Mouse (Mus musculus) forelimb bud, embryonic 11.5 days (tissue): ENCODE data around the gene Arl8a.
A peak's percentile ranks its signal among the peaks of the same experiment; 100 is the strongest.
"Not testable (repeated sequence)": the region's sequence is repeated elsewhere in the genome, so short reads cannot be mapped to it uniquely, and the experiment has no call there.

Source experiments
- DNase-seq: peaks from one replicate; pipeline ENCODE4 v3.0.0-alpha.2; 2012; ENCODE audit warnings: low read depth, low spot score

The Arl8a gene

GRCm38 (mm10) chr1:135169556-135170224, 23.1 kb downstream of the Arl8a start:
- DNase-seq = no peak

- no peak for DNase-seq
Measured at GRCm38 (mm10) chr1:135170299-135170698, 23.7 kb downstream of the Arl8a start.

GRCm38 (mm10) chr1:135171202-135171601, 24.6 kb downstream of the Arl8a start:
- no peak for DNase-seq

- DNase-seq = peak; percentile 68
Measured at GRCm38 (mm10) chr1:135171984-135172383, 25.4 kb downstream of the Arl8a start.

GRCm38 (mm10) chr1:135173311-135173710, 26.7 kb downstream of the Arl8a start:
- DNase-seq = no peak

GRCm38 (mm10) chr1:135175176-135175575, 28.6 kb downstream of the Arl8a start:
- no peak for DNase-seq

GRCm38 (mm10) chr1:135177724-135178123, 31.1 kb downstream of the Arl8a start:
- DNase-seq = no peak

- no peak for DNase-seq
Measured at GRCm38 (mm10) chr1:135178863-135179262, 32.2 kb downstream of the Arl8a start.

- DNase-seq = no peak
Measured at GRCm38 (mm10) chr1:135180830-135181229, 34.2 kb downstream of the Arl8a start.

- no peak for DNase-seq
Measured at GRCm38 (mm10) chr1:135181275-135181674, 34.7 kb downstream of the Arl8a start.

- no peak for DNase-seq
Measured at GRCm38 (mm10) chr1:135181880-135182623, 35.4 kb downstream of the Arl8a start.

GRCm38 (mm10) chr1:135182975-135183374, 36.4 kb downstream of the Arl8a start:
- DNase-seq = no peak

- DNase-seq = no peak
Measured at GRCm38 (mm10) chr1:135183448-135183847, 36.8 kb downstream of the Arl8a start.

- no peak for DNase-seq
Measured at GRCm38 (mm10) chr1:135183941-135184570, 37.4 kb downstream of the Arl8a start.

- DNase-seq = no peak
Measured at GRCm38 (mm10) chr1:135185936-135186335, 39.3 kb downstream of the Arl8a start.

GRCm38 (mm10) chr1:135186427-135186826, 39.8 kb downstream of the Arl8a start:
- no peak for DNase-seq

GRCm38 (mm10) chr1:135187016-135187415, 40.4 kb downstream of the Arl8a start:
- DNase-seq = not testable (repeated sequence)

- DNase-seq = no peak
Measured at GRCm38 (mm10) chr1:135188197-135188596, 41.6 kb downstream of the Arl8a start.

- DNase-seq = no peak
Measured at GRCm38 (mm10) chr1:135189186-135189585, 42.6 kb downstream of the Arl8a start.

- not testable (repeated sequence) for DNase-seq
Measured at GRCm38 (mm10) chr1:135194335-135194734, 47.7 kb downstream of the Arl8a start.

- no peak for DNase-seq
Measured at GRCm38 (mm10) chr1:135195907-135196440, 49.4 kb downstream of the Arl8a start.

GRCm38 (mm10) chr1:135198412-135198811, 51.8 kb downstream of the Arl8a start:
- DNase-seq = no peak
